Mouse (Mus musculus): Measurements from ENCODE around the gene Fam189a1. TPM values are rescaled to one million over a fixed set of nuclear protein-coding genes. Genes with fewer than 3 reads are reported as not detected.
A peak's percentile ranks its signal among the peaks of the same experiment; 100 is the strongest.

Fam189a1 gene
- polyA plus RNA-seq, 1 experiment from 2014 or later = 0.20 TPM

DNA sequence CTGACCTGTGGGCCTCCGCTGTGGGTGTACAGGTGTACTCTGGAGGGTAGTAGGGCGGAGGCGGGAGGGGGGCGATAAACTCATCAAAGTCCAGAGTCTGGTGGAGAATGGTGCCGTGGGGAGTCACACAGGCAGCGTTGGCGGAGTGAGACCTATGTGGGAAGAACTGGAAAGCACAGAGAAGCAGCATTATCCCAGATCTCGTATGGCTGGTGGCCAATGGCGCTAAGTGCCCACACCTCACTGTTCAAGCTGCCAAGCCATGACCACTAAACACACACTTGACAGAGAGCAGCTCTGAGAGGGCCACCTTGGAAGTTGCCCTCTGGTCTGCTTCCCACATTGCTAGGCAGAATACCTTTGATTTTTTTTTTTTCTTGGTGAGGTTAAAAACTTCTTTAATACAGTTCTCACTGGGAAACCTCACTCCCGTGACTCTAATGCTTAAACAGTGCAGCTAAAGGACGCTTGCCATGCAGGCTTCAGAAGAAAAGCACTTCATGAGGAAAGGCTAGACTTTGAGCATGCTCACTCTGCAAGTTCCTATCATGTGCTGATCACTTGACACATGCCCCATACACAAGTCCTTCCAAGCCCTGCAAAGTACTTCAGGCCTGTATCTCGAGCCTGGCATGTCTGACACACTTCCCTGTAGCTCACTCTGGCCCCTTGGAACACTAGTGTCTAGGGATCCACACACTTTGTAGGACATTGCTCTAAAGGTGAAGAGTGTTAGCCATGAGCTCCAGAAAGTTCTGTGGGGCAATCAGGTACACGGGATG lies 379.5 kb downstream of the Fam189a1 start:
- WGBS = 54% methylated on average over 13 of the region's 13 CpGs
- ATAC-seq (ENCODE audit: low read depth) = peak; percentile 89

GRCm38 (mm10) chr7:64773465-64773864 lies 382.9 kb downstream of the Fam189a1 start:
- peaks cover 6% of the 10 kb centered on the region for H3K4me1 ChIP-seq (replicated peaks; ENCODE audit: control insufficient read depth, insufficient read depth, low read length)
- no peak for ATAC-seq (ENCODE audit: low read depth)
- 45% methylated on average over 10 of the region's 10 CpGs for WGBS

More for the DNA sequence above, 379.5 kb downstream of the Fam189a1 start:
- H3K27me3 ChIP-seq (ENCODE audit: control insufficient read depth, insufficient read depth, low read depth, low read length) = no peaks in the 10 kb centered on the region
- no peak overlapping the region for H3K4me3 ChIP-seq (ENCODE audit: low read length)
- H3K27ac ChIP-seq (ENCODE audit: low read length) = peak overlapping the region; percentile 35; the same call in 1 of the 2 replicates
- no peak overlapping the region for H3K9ac ChIP-seq (ENCODE audit: low read length)
- no peaks in the 10 kb centered on the region for H3K9me3 ChIP-seq (ENCODE audit: control insufficient read depth, low read length)
- H3K36me3 ChIP-seq (ENCODE audit: control insufficient read depth, insufficient read depth, low read length) = no peaks in the 10 kb centered on the region
- H3K4me2 ChIP-seq (ENCODE audit: low read depth, low read length) = no peak overlapping the region
- peaks cover 6% of the 10 kb centered on the region for H3K4me1 ChIP-seq (replicated peaks; ENCODE audit: control insufficient read depth, insufficient read depth, low read length)

DNA sequence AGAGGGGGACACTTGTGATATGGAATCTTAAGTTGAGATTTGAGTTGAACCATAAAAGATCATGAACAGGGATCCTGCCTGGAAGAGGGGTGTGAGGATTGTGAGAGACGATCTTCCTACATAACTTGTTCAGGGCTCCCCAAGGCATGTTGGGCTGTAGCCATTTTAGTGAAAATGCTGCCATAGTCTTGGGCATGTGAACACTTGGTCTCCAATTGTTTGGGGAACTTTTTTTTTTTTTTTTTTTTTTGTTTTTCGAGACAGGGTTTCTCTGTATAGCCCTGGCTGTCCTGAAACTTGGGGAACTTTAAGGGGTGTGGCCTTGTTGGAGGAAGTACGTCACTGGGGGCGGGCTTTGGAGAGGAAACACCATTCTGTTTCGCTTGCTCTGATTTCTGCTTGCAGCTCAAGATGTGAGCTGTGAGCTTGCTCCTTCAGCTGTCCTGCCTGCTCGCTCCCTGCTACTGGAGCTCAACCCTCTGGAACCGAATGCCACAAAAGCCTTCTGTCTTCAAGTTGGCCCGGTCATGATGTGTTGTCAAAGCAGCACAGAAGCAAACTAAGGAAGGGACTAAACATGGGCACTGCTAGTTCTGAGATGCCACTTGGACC lies 385.5 kb downstream of the Fam189a1 start:
- Histone ChIP-seq H3K4me1 (replicated peaks; ENCODE audit: control insufficient read depth, insufficient read depth, low read length) (no peaks in the 10 kb centered on the region), H3K4me3 (ENCODE audit: low read length) (no peak overlapping the region), H3K4me2 (ENCODE audit: low read depth, low read length) (no peak overlapping the region), H3K9ac (ENCODE audit: low read length) (no peak overlapping the region), H3K36me3 (ENCODE audit: control insufficient read depth, insufficient read depth, low read length) (no peaks in the 10 kb centered on the region), H3K27me3 (ENCODE audit: control insufficient read depth, insufficient read depth, low read depth, low read length) (no peaks in the 10 kb centered on the region), H3K9me3 (ENCODE audit: control insufficient read depth, low read length) (no peaks in the 10 kb centered on the region), H3K27ac (ENCODE audit: low read length) (no peak overlapping the region)
- WGBS = 78% methylated on average over 8 of the region's 8 CpGs
- no peak for ATAC-seq (ENCODE audit: low read depth)

More at GRCm38 (mm10) chr7:64773465-64773864, 382.9 kb downstream of the Fam189a1 start:
- no peaks in the 10 kb centered on the region for H3K27me3 ChIP-seq (ENCODE audit: control insufficient read depth, insufficient read depth, low read depth, low read length)
- no peaks in the 10 kb centered on the region for H3K36me3 ChIP-seq (ENCODE audit: control insufficient read depth, insufficient read depth, low read length)
- H3K4me3 ChIP-seq (ENCODE audit: low read length) = no peak overlapping the region
- H3K9me3 ChIP-seq (ENCODE audit: control insufficient read depth, low read length) = no peaks in the 10 kb centered on the region
- no peak overlapping the region for H3K27ac ChIP-seq (ENCODE audit: low read length)
- H3K4me2 ChIP-seq (ENCODE audit: low read depth, low read length) = no peak overlapping the region
- H3K9ac ChIP-seq (ENCODE audit: low read length) = no peak overlapping the region

DNA sequence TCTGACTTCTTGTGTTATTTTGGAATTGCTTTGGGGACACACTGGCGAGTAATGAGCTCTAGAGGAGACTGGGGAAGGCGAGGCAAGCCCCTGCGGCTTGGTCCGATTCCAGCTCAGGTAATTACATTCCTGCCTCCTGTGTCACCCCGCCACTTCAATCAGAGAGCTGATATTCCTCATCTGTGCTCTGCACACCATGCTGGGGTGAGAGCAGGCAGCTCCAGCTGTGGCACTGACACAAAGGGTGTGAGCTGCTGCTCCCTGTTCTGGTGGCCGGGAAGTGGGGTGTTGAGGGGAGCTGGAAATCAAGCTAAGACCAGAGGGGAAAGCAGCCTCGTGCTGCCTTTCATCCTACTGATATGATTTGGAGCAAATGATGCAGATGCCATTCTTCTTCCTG lies 386.6 kb downstream of the Fam189a1 start:
- H3K9ac ChIP-seq (ENCODE audit: low read length) = no peak overlapping the region
- H3K9me3 ChIP-seq (ENCODE audit: control insufficient read depth, low read length) = no peaks in the 10 kb centered on the region
- no peak overlapping the region for H3K4me2 ChIP-seq (ENCODE audit: low read depth, low read length)
- 48% methylated on average over 7 of the region's 7 CpGs for WGBS
- no peaks in the 10 kb centered on the region for H3K27me3 ChIP-seq (ENCODE audit: control insufficient read depth, insufficient read depth, low read depth, low read length)
- H3K27ac ChIP-seq (ENCODE audit: low read length) = no peak overlapping the region
- no peaks in the 10 kb centered on the region for H3K36me3 ChIP-seq (ENCODE audit: control insufficient read depth, insufficient read depth, low read length)
- H3K4me1 ChIP-seq (replicated peaks; ENCODE audit: control insufficient read depth, insufficient read depth, low read length) = no peaks in the 10 kb centered on the region
- H3K4me3 ChIP-seq (ENCODE audit: low read length) = no peak overlapping the region
- no peak for ATAC-seq (ENCODE audit: low read depth)

GRCm38 (mm10) chr7:64765595-64765994 lies 390.8 kb downstream of the Fam189a1 start:
- ATAC-seq (ENCODE audit: low read depth) = no peak
- H3K27ac ChIP-seq (ENCODE audit: low read length) = no peak overlapping the region
- WGBS = 78% methylated on average over 3 of the region's 3 CpGs
- H3K4me1 ChIP-seq (replicated peaks; ENCODE audit: control insufficient read depth, insufficient read depth, low read length) = no peaks in the 10 kb centered on the region
- H3K4me2 ChIP-seq (ENCODE audit: low read depth, low read length) = no peak overlapping the region
- no peak overlapping the region for H3K9ac ChIP-seq (ENCODE audit: low read length)
- no peaks in the 10 kb centered on the region for H3K27me3 ChIP-seq (ENCODE audit: control insufficient read depth, insufficient read depth, low read depth, low read length)
- H3K36me3 ChIP-seq (ENCODE audit: control insufficient read depth, insufficient read depth, low read length) = no peaks in the 10 kb centered on the region
- H3K9me3 ChIP-seq (ENCODE audit: control insufficient read depth, low read length) = no peaks in the 10 kb centered on the region
- H3K4me3 ChIP-seq (ENCODE audit: low read length) = no peak overlapping the region

- no peaks in the 10 kb centered on the region for H3K27me3 ChIP-seq (ENCODE audit: control insufficient read depth, insufficient read depth, low read depth, low read length)
- no peak overlapping the region for H3K4me3 ChIP-seq (ENCODE audit: low read length)
- H3K36me3 ChIP-seq (ENCODE audit: control insufficient read depth, insufficient read depth, low read length) = no peaks in the 10 kb centered on the region
- no peak overlapping the region for H3K9ac ChIP-seq (ENCODE audit: low read length)
- no peak overlapping the region for H3K27ac ChIP-seq (ENCODE audit: low read length)
- 72% methylated on average over 7 of the region's 7 CpGs for WGBS
- no peaks in the 10 kb centered on the region for H3K9me3 ChIP-seq (ENCODE audit: control insufficient read depth, low read length)
- H3K4me2 ChIP-seq (ENCODE audit: low read depth, low read length) = no peak overlapping the region
- H3K4me1 ChIP-seq (replicated peaks; ENCODE audit: control insufficient read depth, insufficient read depth, low read length) = no peaks in the 10 kb centered on the region
- ATAC-seq (ENCODE audit: low read depth) = no peak
Measured at GRCm38 (mm10) chr7:64755141-64755540, 401.2 kb downstream of the Fam189a1 start.

GRCm38 (mm10) chr7:64754161-64754560 lies 402.2 kb downstream of the Fam189a1 start:
- no peak for ATAC-seq (ENCODE audit: low read depth)
- H3K9ac ChIP-seq (ENCODE audit: low read length) = no peak overlapping the region
- H3K4me2 ChIP-seq (ENCODE audit: low read depth, low read length) = no peak overlapping the region
- WGBS = 55% methylated on average over 7 of the region's 7 CpGs
- no peaks in the 10 kb centered on the region for H3K4me1 ChIP-seq (replicated peaks; ENCODE audit: control insufficient read depth, insufficient read depth, low read length)
- no peaks in the 10 kb centered on the region for H3K27me3 ChIP-seq (ENCODE audit: control insufficient read depth, insufficient read depth, low read depth, low read length)
- H3K9me3 ChIP-seq (ENCODE audit: control insufficient read depth, low read length) = no peaks in the 10 kb centered on the region
- H3K36me3 ChIP-seq (ENCODE audit: control insufficient read depth, insufficient read depth, low read length) = no peaks in the 10 kb centered on the region
- no peak overlapping the region for H3K27ac ChIP-seq (ENCODE audit: low read length)
- H3K4me3 ChIP-seq (ENCODE audit: low read length) = no peak overlapping the region

- Histone ChIP-seq H3K4me1 (replicated peaks; ENCODE audit: control insufficient read depth, insufficient read depth, low read length) (no peaks in the 10 kb centered on the region), H3K9ac (ENCODE audit: low read length) (no peak overlapping the region), H3K4me2 (ENCODE audit: low read depth, low read length) (no peak overlapping the region), H3K27me3 (ENCODE audit: control insufficient read depth, insufficient read depth, low read depth, low read length) (no peaks in the 10 kb centered on the region), H3K4me3 (ENCODE audit: low read length) (no peak overlapping the region), H3K36me3 (ENCODE audit: control insufficient read depth, insufficient read depth, low read length) (no peaks in the 10 kb centered on the region), H3K9me3 (ENCODE audit: control insufficient read depth, low read length) (no peaks in the 10 kb centered on the region), H3K27ac (ENCODE audit: low read length) (no peak overlapping the region)
- WGBS = 39% methylated on average over 6 of the region's 6 CpGs
- no peak for ATAC-seq (ENCODE audit: low read depth)
Measured at GRCm38 (mm10) chr7:64753678-64754077, 402.7 kb downstream of the Fam189a1 start.

GRCm38 (mm10) chr7:64752133-64752532 lies 404.2 kb downstream of the Fam189a1 start:
- WGBS = 91% methylated on average over 7 of the region's 7 CpGs
- Histone ChIP-seq H3K36me3 (ENCODE audit: control insufficient read depth, insufficient read depth, low read length) (no peaks in the 10 kb centered on the region), H3K4me1 (replicated peaks; ENCODE audit: control insufficient read depth, insufficient read depth, low read length) (no peaks in the 10 kb centered on the region), H3K9ac (ENCODE audit: low read length) (no peak overlapping the region), H3K4me3 (ENCODE audit: low read length) (no peak overlapping the region), H3K27me3 (ENCODE audit: control insufficient read depth, insufficient read depth, low read depth, low read length) (no peaks in the 10 kb centered on the region), H3K4me2 (ENCODE audit: low read depth, low read length) (no peak overlapping the region), H3K27ac (ENCODE audit: low read length) (no peak overlapping the region), H3K9me3 (ENCODE audit: control insufficient read depth, low read length) (no peaks in the 10 kb centered on the region)
- ATAC-seq (ENCODE audit: low read depth) = no peak
